Mouse (Mus musculus): ENCODE data around the gene Brf1. TPM values are rescaled to one million over a fixed set of nuclear protein-coding genes. Genes with fewer than 3 reads are reported as not detected.

Gene Brf1
- polyA plus RNA-seq, 1 experiment from 2014 or later: 58.5 TPM

- H3K4me1 ChIP-seq (ENCODE audit: control insufficient read depth, insufficient read depth, low read length): peaks cover 4% of the 10 kb centered on the region
- no peaks in the 10 kb centered on the region for H3K27me3 ChIP-seq (ENCODE audit: control insufficient read depth, insufficient read depth, low read length)
- no peak overlapping the region for H3K4me2 ChIP-seq (ENCODE audit: low read depth)
- no peak overlapping the region for H3K9ac ChIP-seq (ENCODE audit: low read length)
- DNase-seq (ENCODE audit: low spot score): no peak
- H3K27ac ChIP-seq (ENCODE audit: low read depth, low read length): no peak overlapping the region
- WGBS: 92% methylated on average over 4 of the region's 4 CpGs
- ATAC-seq (ENCODE audit: insufficient read depth, low FRiP score, low TSS enrichment): no peak
- no peaks in the 10 kb centered on the region for H3K9me3 ChIP-seq (ENCODE audit: control insufficient read depth, low read length)
- no peaks in the 10 kb centered on the region for H3K36me3 ChIP-seq (ENCODE audit: control insufficient read depth, insufficient read depth, low read length)
- H3K4me3 ChIP-seq (ENCODE audit: low read depth, low read length): no peak overlapping the region
Measured at GRCm38 (mm10) chr12:113036996-113037395, 36.5 kb upstream of the Brf1 start.

GRCm38 (mm10) chr12:113035093-113035492, 34.6 kb upstream of the Brf1 start:
- H3K9ac ChIP-seq (ENCODE audit: low read length): no peak overlapping the region
- peaks cover 4% of the 10 kb centered on the region for H3K4me1 ChIP-seq (ENCODE audit: control insufficient read depth, insufficient read depth, low read length)
- no peaks in the 10 kb centered on the region for H3K27me3 ChIP-seq (ENCODE audit: control insufficient read depth, insufficient read depth, low read length)
- no peak for DNase-seq (ENCODE audit: low spot score)
- H3K4me2 ChIP-seq (ENCODE audit: low read depth): no peak overlapping the region
- no peak for ATAC-seq (ENCODE audit: insufficient read depth, low FRiP score, low TSS enrichment)
- no peak overlapping the region for H3K4me3 ChIP-seq (ENCODE audit: low read depth, low read length)
- WGBS: 89% methylated on average over 2 of the region's 2 CpGs
- no peak overlapping the region for H3K27ac ChIP-seq (ENCODE audit: low read depth, low read length)
- H3K36me3 ChIP-seq (ENCODE audit: control insufficient read depth, insufficient read depth, low read length): no peaks in the 10 kb centered on the region
- H3K9me3 ChIP-seq (ENCODE audit: control insufficient read depth, low read length): no peaks in the 10 kb centered on the region

GRCm38 (mm10) chr12:113032296-113033250, 32.1 kb upstream of the Brf1 start:
- peak; percentile 39; the same call in 1 of the 2 replicates for ATAC-seq (ENCODE audit: insufficient read depth, low FRiP score, low TSS enrichment)
- H3K9ac ChIP-seq (ENCODE audit: low read length): peak overlapping the region; percentile 10; the same call in 1 of the 2 replicates
- H3K4me1 ChIP-seq (ENCODE audit: control insufficient read depth, insufficient read depth, low read length): peaks cover 13% of the 10 kb centered on the region
- no peaks in the 10 kb centered on the region for H3K27me3 ChIP-seq (ENCODE audit: control insufficient read depth, insufficient read depth, low read length)
- 0 out of 2 replicates have a peak overlapping the region, but pooled peaks have one; percentile 49 for H3K27ac ChIP-seq (ENCODE audit: low read depth, low read length)
- 76% methylated on average over 11 of the region's 11 CpGs for WGBS
- no peaks in the 10 kb centered on the region for H3K9me3 ChIP-seq (ENCODE audit: control insufficient read depth, low read length)
- no peaks in the 10 kb centered on the region for H3K36me3 ChIP-seq (ENCODE audit: control insufficient read depth, insufficient read depth, low read length)
- H3K4me3 ChIP-seq (ENCODE audit: low read depth, low read length): no peak overlapping the region
- DNase-seq (ENCODE audit: low spot score): no peak
- no peak overlapping the region for H3K4me2 ChIP-seq (ENCODE audit: low read depth)

- H3K36me3 ChIP-seq (ENCODE audit: control insufficient read depth, insufficient read depth, low read length): no peaks in the 10 kb centered on the region
- H3K4me1 ChIP-seq (ENCODE audit: control insufficient read depth, insufficient read depth, low read length): peaks cover 13% of the 10 kb centered on the region
- no peak for DNase-seq (ENCODE audit: low spot score)
- no peak overlapping the region for H3K4me2 ChIP-seq (ENCODE audit: low read depth)
- H3K9me3 ChIP-seq (ENCODE audit: control insufficient read depth, low read length): no peaks in the 10 kb centered on the region
- H3K9ac ChIP-seq (ENCODE audit: low read length): no peak overlapping the region
- no peaks in the 10 kb centered on the region for H3K27me3 ChIP-seq (ENCODE audit: control insufficient read depth, insufficient read depth, low read length)
- no peak for ATAC-seq (ENCODE audit: insufficient read depth, low FRiP score, low TSS enrichment)
- H3K27ac ChIP-seq (ENCODE audit: low read depth, low read length): no peak overlapping the region
- WGBS: 93% methylated on average over 6 of the region's 6 CpGs
- H3K4me3 ChIP-seq (ENCODE audit: low read depth, low read length): no peak overlapping the region
Measured at GRCm38 (mm10) chr12:113031441-113031840, 30.9 kb upstream of the Brf1 start.

GRCm38 (mm10) chr12:113030993-113031392, 30.5 kb upstream of the Brf1 start:
- Histone ChIP-seq H3K4me2 (ENCODE audit: low read depth) (no peak overlapping the region), H3K9me3 (ENCODE audit: control insufficient read depth, low read length) (no peaks in the 10 kb centered on the region), H3K4me3 (ENCODE audit: low read depth, low read length) (no peak overlapping the region), H3K27ac (ENCODE audit: low read depth, low read length) (no peak overlapping the region), H3K27me3 (ENCODE audit: control insufficient read depth, insufficient read depth, low read length) (no peaks in the 10 kb centered on the region), H3K4me1 (ENCODE audit: control insufficient read depth, insufficient read depth, low read length) (peaks cover 13% of the 10 kb centered on the region), H3K36me3 (ENCODE audit: control insufficient read depth, insufficient read depth, low read length) (no peaks in the 10 kb centered on the region), H3K9ac (ENCODE audit: low read length) (no peak overlapping the region)
- 84% methylated on average over 9 of the region's 9 CpGs for WGBS
- no peak for ATAC-seq (ENCODE audit: insufficient read depth, low FRiP score, low TSS enrichment)
- DNase-seq (ENCODE audit: low spot score): no peak

- WGBS: 72% methylated on average over 4 of the region's 4 CpGs
- Histone ChIP-seq H3K36me3 (ENCODE audit: control insufficient read depth, insufficient read depth, low read length) (peaks cover 2% of the 10 kb centered on the region; the same call in 1 of the 2 replicates), H3K9ac (ENCODE audit: low read length) (no peak overlapping the region), H3K4me1 (ENCODE audit: control insufficient read depth, insufficient read depth, low read length) (peaks cover 13% of the 10 kb centered on the region), H3K27me3 (ENCODE audit: control insufficient read depth, insufficient read depth, low read length) (no peaks in the 10 kb centered on the region), H3K4me3 (ENCODE audit: low read depth, low read length) (no peak overlapping the region), H3K27ac (ENCODE audit: low read depth, low read length) (no peak overlapping the region), H3K4me2 (ENCODE audit: low read depth) (no peak overlapping the region), H3K9me3 (ENCODE audit: control insufficient read depth, low read length) (no peaks in the 10 kb centered on the region)
- no peak for ATAC-seq (ENCODE audit: insufficient read depth, low FRiP score, low TSS enrichment)
- no peak for DNase-seq (ENCODE audit: low spot score)
Measured at GRCm38 (mm10) chr12:113030046-113030445, 29.5 kb upstream of the Brf1 start.

- no peak overlapping the region for H3K9ac ChIP-seq (ENCODE audit: low read length)
- H3K4me3 ChIP-seq (ENCODE audit: low read depth, low read length): no peak overlapping the region
- no peaks in the 10 kb centered on the region for H3K9me3 ChIP-seq (ENCODE audit: control insufficient read depth, low read length)
- no peak for DNase-seq (ENCODE audit: low spot score)
- H3K36me3 ChIP-seq (ENCODE audit: control insufficient read depth, insufficient read depth, low read length): peaks cover 2% of the 10 kb centered on the region; the same call in 1 of the 2 replicates
- no peaks in the 10 kb centered on the region for H3K27me3 ChIP-seq (ENCODE audit: control insufficient read depth, insufficient read depth, low read length)
- H3K4me1 ChIP-seq (ENCODE audit: control insufficient read depth, insufficient read depth, low read length): peaks cover 13% of the 10 kb centered on the region
- ATAC-seq (ENCODE audit: insufficient read depth, low FRiP score, low TSS enrichment): no peak
- 66% methylated on average over 9 of the region's 9 CpGs for WGBS
- H3K27ac ChIP-seq (ENCODE audit: low read depth, low read length): peak overlapping the region; percentile 56; the same call in 1 of the 2 replicates
- H3K4me2 ChIP-seq (ENCODE audit: low read depth): no peak overlapping the region
Measured at GRCm38 (mm10) chr12:113028898-113029297, 28.4 kb upstream of the Brf1 start.

- peaks cover 13% of the 10 kb centered on the region for H3K4me1 ChIP-seq (ENCODE audit: control insufficient read depth, insufficient read depth, low read length)
- H3K9ac ChIP-seq (ENCODE audit: low read length): no peak overlapping the region
- ATAC-seq (ENCODE audit: insufficient read depth, low FRiP score, low TSS enrichment) (peak; percentile 70), DNase-seq (ENCODE audit: low spot score) (peak; percentile 44)
- H3K27me3 ChIP-seq (ENCODE audit: control insufficient read depth, insufficient read depth, low read length): no peaks in the 10 kb centered on the region
- no peak overlapping the region for H3K4me3 ChIP-seq (ENCODE audit: low read depth, low read length)
- H3K4me2 ChIP-seq (ENCODE audit: low read depth): no peak overlapping the region
- H3K36me3 ChIP-seq (ENCODE audit: control insufficient read depth, insufficient read depth, low read length): peaks cover 2% of the 10 kb centered on the region; the same call in 1 of the 2 replicates
- 50% methylated on average over 5 of the region's 5 CpGs for WGBS
- no peaks in the 10 kb centered on the region for H3K9me3 ChIP-seq (ENCODE audit: control insufficient read depth, low read length)
- 0 out of 2 replicates have a peak overlapping the region, but pooled peaks have one; percentile 56 for H3K27ac ChIP-seq (ENCODE audit: low read depth, low read length)
Measured at GRCm38 (mm10) chr12:113028067-113028466, 27.6 kb upstream of the Brf1 start.
